Mouse (Mus musculus) ES-E14 (cell line): Measurements from ENCODE around the gene Slc28a3. TPM values are rescaled to one million over a fixed set of nuclear protein-coding genes. Genes with fewer than 3 reads are reported as not detected.

Experiments used
- DNase-seq: peaks from one replicate; pipeline ENCODE4 v3.0.0-alpha.2; 2013; ENCODE audit warnings: low read depth, low spot score
- H3K27ac ChIP-seq: 2 replicates; pipeline ENCODE4 v1.5.1; 2012; ENCODE audit warnings: low read depth, mild to moderate bottlenecking, low read length, moderate library complexity, mixed read lengths; ENCODE audit not compliant: poor library complexity, insufficient read depth, severe bottlenecking
- H3K36me3 ChIP-seq: 2 replicates; pipeline ENCODE4 v1.6.1; 2012; ENCODE audit warnings: mild to moderate bottlenecking, low read length, moderate library complexity, mixed read lengths; ENCODE audit not compliant: control insufficient read depth, poor library complexity, insufficient read depth, severe bottlenecking
- H3K4me1 ChIP-seq, 2 experiments: fragments of 150-350 bp in 1 of 2; sonication (generic) in 1 of 2; 2 replicates each; pipeline ENCODE4 v1.6.1; 2012; ENCODE audit warnings: low read length in 2 of 2, mild to moderate bottlenecking in 1 of 2, mixed read lengths in 1 of 2; ENCODE audit not compliant: control insufficient read depth in 2 of 2, insufficient read depth in 2 of 2, poor library complexity in 1 of 2
- H3K4me3 ChIP-seq, 2 experiments: fragments of 150-350 bp in 1 of 2; sonication (generic) in 1 of 2; 2 replicates each; pipeline ENCODE4 v1.5.1; 2012; ENCODE audit warnings: low read length in 2 of 2, low read depth in 1 of 2, mild to moderate bottlenecking in 1 of 2, mixed read lengths in 1 of 2; ENCODE audit not compliant: insufficient read depth in 1 of 2, poor library complexity in 1 of 2, severe bottlenecking in 1 of 2
- H3K9ac ChIP-seq: 2 replicates; pipeline ENCODE4 v1.6.1; 2012; ENCODE audit warnings: low read depth, mild to moderate bottlenecking, low read length, mixed read lengths; ENCODE audit not compliant: poor library complexity, insufficient read depth, severe bottlenecking
- H3K9me3 ChIP-seq: fragments of 150-350 bp; sonication (generic); 2 replicates; pipeline ENCODE4 v1.6.1; 2012; ENCODE audit warnings: low read depth, mild to moderate bottlenecking, low read length; ENCODE audit not compliant: control insufficient read depth, insufficient read depth
- CHD2 ChIP-seq: IDR thresholded peaks from 2 replicates; pipeline ENCODE4 v1.6.1; 2014; ENCODE audit warnings: mild to moderate bottlenecking, low read depth, low read length, inconsistent platforms
- HCFC1 ChIP-seq: IDR thresholded peaks from 2 replicates; pipeline ENCODE4 v1.6.1; 2012; ENCODE audit warnings: low read length, inconsistent platforms, borderline replicate concordance; ENCODE audit not compliant: insufficient read depth
- MAFK ChIP-seq: IDR thresholded peaks from 2 replicates; pipeline ENCODE4 v1.6.1; 2014; ENCODE audit warnings: mild to moderate bottlenecking, low read depth, low read length, inconsistent platforms; ENCODE audit not compliant: insufficient read depth
- ZC3H11A ChIP-seq: IDR thresholded peaks from 2 replicates; pipeline ENCODE4 v1.6.1; 2012; ENCODE audit warnings: low read depth, mild to moderate bottlenecking, inconsistent platforms, low read length, borderline replicate concordance
- ZNF384 ChIP-seq: IDR thresholded peaks from 2 replicates; pipeline ENCODE4 v1.6.1; 2012; ENCODE audit warnings: low read depth, low read length, inconsistent platforms
- in situ Hi-C, 2 experiments: fragments of 600-800 bp; cut with MboI; formaldehyde crosslinking; loops; one replicate each; pipeline ENCODE4 v1.15.1; 2025; ENCODE audit warnings: low sequenced_read_pairs in 2 of 2, inconsistent platforms in 1 of 2; ENCODE audit not compliant: unreplicated experiment in 2 of 2
- total RNA-seq: library from RNA; depleted of rRNA; stranded (reverse); fragments of 300-350 nt; gene quantifications from 2 replicates; pipeline ENCODE4 v1.2.3, GENCODE M21; 2012

Gene Slc28a3
- total RNA-seq, 1 experiment = 0.27 TPM

DNA sequence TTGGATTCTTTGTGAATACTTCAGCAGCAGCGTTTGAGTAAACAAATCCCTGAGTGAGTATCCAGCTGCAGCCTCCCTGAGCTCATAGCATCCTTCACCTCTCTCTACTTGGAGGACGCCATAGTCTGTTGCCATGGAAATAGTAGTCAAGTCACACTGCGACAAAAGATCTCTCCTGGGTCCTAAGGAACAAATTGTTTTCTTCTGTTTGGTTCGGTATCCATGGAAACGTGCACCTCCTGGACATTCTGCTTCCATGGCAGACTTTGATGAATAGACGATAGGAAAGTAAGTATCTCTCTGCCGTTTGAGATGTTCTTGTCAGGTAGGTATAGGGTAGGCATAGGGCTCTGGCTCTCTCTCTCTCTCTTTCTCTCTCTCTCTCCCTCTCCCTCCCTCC lies 63.1 kb downstream of the Slc28a3 start:
- DNase-seq = no peak
- H3K9ac ChIP-seq = no peak overlapping the region
- H3K27ac ChIP-seq = no peak overlapping the region
- H3K4me3 ChIP-seq = no peak overlapping the region
- H3K4me1 ChIP-seq = peaks cover 0 to 2% of the 10 kb centered on the region in 2 experiments; a peak in 2 of 4 replicates
- TF ChIP-seq MAFK (no peak), HCFC1 (no peak), CHD2 (no peak), ZC3H11A (no peak), ZNF384 (no peak)
- H3K9me3 ChIP-seq = no peaks in the 10 kb centered on the region
- in situ Hi-C loops = loop anchor here (10.0 to 25.0 kb wide), 2 partner anchors 260 to 263 kb away; partner anchors contain the start of gene Gkap1 (in 1 of the 2)
- H3K36me3 ChIP-seq = no peaks in the 10 kb centered on the region

DNA sequence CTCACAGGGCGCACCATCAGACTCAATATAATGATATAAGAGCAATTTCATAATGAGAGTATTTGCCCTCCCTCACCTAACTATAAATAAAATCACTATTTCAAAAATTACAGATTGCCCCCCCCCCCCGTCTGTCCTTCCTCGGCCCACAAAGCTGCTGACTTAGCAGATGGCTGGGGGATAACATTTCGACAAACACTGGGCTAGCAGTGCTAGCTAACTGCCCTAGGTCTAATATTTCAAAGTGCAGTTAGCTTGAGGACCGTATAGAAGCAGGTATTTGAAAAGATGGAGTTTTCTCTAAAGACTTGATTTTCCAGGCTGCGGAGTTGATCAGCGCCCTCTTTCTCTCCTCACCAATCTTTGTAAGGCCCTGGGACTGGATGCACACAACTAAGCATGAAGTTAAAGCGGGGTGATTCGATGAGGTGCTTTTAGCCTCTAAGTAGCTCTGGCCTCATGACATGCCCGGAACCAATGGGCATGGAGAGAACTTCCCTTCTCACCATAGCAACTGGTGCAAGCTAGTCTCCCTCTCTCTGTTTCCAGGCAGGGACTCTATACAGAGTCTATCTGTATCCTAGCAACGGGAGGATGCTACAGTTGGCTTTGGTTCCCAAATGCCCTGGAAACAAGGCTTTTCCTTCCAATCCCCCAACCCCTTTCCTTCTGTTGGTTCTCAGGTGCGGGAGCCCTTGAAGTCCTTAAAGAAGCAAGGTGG lies 66.8 kb downstream of the Slc28a3 start:
- TF ChIP-seq MAFK = no peak
- no peak for TF ChIP-seq ZNF384
- TF ChIP-seq ZC3H11A = no peak
- TF ChIP-seq CHD2 = no peak
- no peak for TF ChIP-seq HCFC1

DNA sequence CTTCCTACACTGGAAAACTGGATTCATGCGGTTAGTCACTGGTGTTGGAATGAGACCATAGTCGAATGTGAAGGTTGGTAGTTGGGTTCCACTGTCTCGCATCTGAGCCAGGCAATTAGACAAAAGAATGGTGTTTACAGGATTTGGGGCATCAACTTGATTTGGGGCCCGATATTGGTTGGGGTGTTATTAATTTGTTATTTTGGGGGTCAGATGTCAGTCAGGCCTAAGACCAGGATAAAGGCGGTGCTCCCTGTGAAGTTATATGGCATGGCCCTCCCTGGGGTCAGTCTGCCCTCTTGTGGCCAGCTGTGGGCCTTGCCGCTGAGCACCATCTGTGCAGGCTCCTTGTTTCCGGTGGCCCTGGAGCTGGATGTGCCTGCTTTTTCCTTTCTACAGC lies 67.6 kb downstream of the Slc28a3 start:
- TF ChIP-seq ZC3H11A (peak; percentile 94), MAFK (no peak), HCFC1 (no peak), CHD2 (no peak), ZNF384 (no peak)
- no peak overlapping the region for H3K9ac ChIP-seq
- H3K4me1 ChIP-seq = peaks cover 0 to 2% of the 10 kb centered on the region in 2 experiments; a peak in 2 of 4 replicates
- in situ Hi-C loops = loop anchor here (10.0 to 25.0 kb wide), 2 partner anchors 256 to 258 kb away; partner anchors contain the start of gene Gkap1 (in 1 of the 2)
- no peak overlapping the region for H3K4me3 ChIP-seq
- H3K27ac ChIP-seq = no peak overlapping the region
- H3K9me3 ChIP-seq = no peaks in the 10 kb centered on the region
- DNase-seq = peak; percentile 59
- H3K36me3 ChIP-seq = no peaks in the 10 kb centered on the region

More for the DNA sequence above, 66.8 kb downstream of the Slc28a3 start:
- H3K9me3 ChIP-seq = no peaks in the 10 kb centered on the region
- H3K4me3 ChIP-seq = no peak overlapping the region
- no peak overlapping the region for H3K27ac ChIP-seq
- in situ Hi-C loops = loop anchor here (10.0 to 25.0 kb wide), 2 partner anchors 257 to 259 kb away; partner anchors contain the start of gene Gkap1 (in 1 of the 2)
- peaks cover 0 to 2% of the 10 kb centered on the region in 2 experiments; a peak in 2 of 4 replicates for H3K4me1 ChIP-seq
- H3K36me3 ChIP-seq = no peaks in the 10 kb centered on the region
- DNase-seq = no peak
- no peak overlapping the region for H3K9ac ChIP-seq

DNA sequence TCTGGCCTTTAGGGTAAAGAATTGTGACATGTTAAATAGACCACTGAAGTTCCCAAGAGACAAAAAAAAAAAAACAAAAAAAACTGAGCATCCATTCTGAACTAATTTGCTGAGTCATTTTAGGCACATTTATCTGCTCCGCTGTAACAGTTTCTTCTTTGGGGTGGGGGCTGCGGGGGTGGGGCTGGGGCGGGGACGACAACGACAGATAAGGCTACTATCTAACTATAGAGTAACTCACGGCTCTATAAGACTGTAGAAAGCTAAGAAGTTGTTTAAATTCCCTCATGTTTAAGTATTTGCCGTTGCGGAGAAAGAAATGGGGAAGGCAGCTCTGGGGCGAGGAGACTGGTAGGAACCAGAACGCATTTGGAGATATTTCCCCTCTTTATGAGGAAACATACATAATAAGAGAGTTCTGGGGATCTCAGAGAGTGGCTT lies 68.1 kb downstream of the Slc28a3 start:
- H3K27ac ChIP-seq = no peak overlapping the region
- no peaks in the 10 kb centered on the region for H3K9me3 ChIP-seq
- H3K4me3 ChIP-seq = no peak overlapping the region
- no peak for DNase-seq
- H3K9ac ChIP-seq = no peak overlapping the region
- H3K4me1 ChIP-seq = peaks cover 0 to 5% of the 10 kb centered on the region in 2 experiments; a peak in 2 of 4 replicates
- in situ Hi-C loops = loop anchor here (10.0 to 25.0 kb wide), 2 partner anchors 255 to 258 kb away; partner anchors contain the start of gene Gkap1 (in 1 of the 2)
- TF ChIP-seq ZNF384 (no peak), HCFC1 (no peak), ZC3H11A (no peak)
- H3K36me3 ChIP-seq = no peaks in the 10 kb centered on the region
